Mouse (Mus musculus) forebrain, embryonic 13.5 days (tissue): ENCODE measurements at regions not wholly inside any gene's neighbourhood (a gene's known extent, or its start where the extent isn't known, plus 50 kb on each side); places are given as distances from the start of the nearest gene placed in this dataset.

Source experiments
- ATAC-seq: fragments of 200-750 bp; cut with Nextera tagmentation; 2 replicates; pipeline ENCODE4 v1.8.0; 2017
- H3K27ac ChIP-seq: fragments of 300-500 bp; sonication (generic); 2 replicates; pipeline ENCODE4 v1.5.1; 2015; ENCODE audit warnings: inconsistent platforms, mild to moderate bottlenecking, moderate library complexity
- H3K27me3 ChIP-seq: fragments of 300-500 bp; sonication (generic); 2 replicates; pipeline ENCODE4 v1.6.1; 2015; ENCODE audit warnings: mild to moderate bottlenecking, inconsistent platforms
- H3K36me3 ChIP-seq: fragments of 300-500 bp; sonication (generic); 2 replicates; pipeline ENCODE4 v1.6.1; 2015; ENCODE audit warnings: mild to moderate bottlenecking, inconsistent platforms; ENCODE audit not compliant: poor library complexity, severe bottlenecking
- H3K4me1 ChIP-seq: fragments of 300-500 bp; sonication (generic); 2 replicates; pipeline ENCODE4 v1.6.1; 2015; ENCODE audit warnings: inconsistent platforms
- H3K4me2 ChIP-seq: fragments of 300-500 bp; sonication (generic); 2 replicates; pipeline ENCODE4 v1.6.1; 2015; ENCODE audit warnings: inconsistent platforms, mild to moderate bottlenecking, moderate library complexity
- H3K4me3 ChIP-seq: fragments of 300-500 bp; sonication (generic); 2 replicates; pipeline ENCODE4 v1.5.1; 2015; ENCODE audit warnings: mild to moderate bottlenecking, inconsistent platforms
- H3K9ac ChIP-seq: fragments of 300-500 bp; sonication (generic); 2 replicates; pipeline ENCODE4 v1.6.1; 2015; ENCODE audit warnings: mild to moderate bottlenecking, inconsistent platforms
- H3K9me3 ChIP-seq: fragments of 300-500 bp; sonication (generic); replicated peaks from 2 replicates; pipeline ENCODE4 v1.6.1; 2016; ENCODE audit warnings: inconsistent platforms
- WGBS: fragments of 180-500 bp; shearing (Covaris S2); methylation state at CpG from one replicate; pipeline ENCODE4 v1.1.7; 2015; 5-methylcytosine and 5-hydroxymethylcytosine counted together

DNA sequence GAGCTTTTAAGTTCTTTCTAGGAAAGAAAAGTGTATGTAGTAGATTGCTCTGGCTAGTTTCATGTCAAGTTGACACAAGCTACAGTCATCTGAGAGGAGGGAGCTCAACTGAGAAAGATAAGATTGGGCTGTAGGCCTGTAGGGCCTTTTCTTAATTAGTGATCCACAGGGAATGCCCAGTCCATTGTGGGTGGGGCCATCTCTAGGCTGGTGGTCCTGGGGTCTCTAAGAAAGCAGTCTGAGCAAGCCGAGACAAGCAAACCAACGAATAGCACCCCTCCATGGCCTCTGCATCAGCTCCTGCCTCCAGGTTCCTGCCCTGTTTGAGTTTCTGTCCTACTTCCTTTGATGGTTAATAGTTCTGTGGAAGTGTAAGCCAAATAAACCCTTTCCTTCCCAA is 86.3 kb upstream of the Atp1a1 start:
- WGBS: 79% methylated on average over 2 of the region's 2 CpGs
- H3K4me1 ChIP-seq: no peaks in the 10 kb centered on the region

DNA sequence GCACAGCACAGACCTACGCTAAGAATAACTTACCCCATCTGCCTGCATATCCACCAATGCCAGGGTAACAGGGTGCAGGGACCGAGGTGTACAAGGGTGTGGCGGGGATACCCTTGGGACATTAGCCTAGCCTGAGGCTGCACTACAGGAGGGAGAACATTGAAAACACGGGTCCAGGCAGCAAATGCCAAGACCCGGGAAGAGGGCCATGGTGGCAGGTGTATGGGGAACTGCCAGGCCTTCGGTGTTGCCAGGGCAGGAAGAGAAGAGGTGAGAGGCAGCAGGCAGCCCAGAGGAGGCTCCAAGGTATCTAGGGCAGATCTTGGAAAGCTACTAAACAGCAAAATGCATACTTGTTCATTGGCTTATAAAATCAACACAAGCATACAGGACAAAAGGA is 85.7 kb upstream of the Atp1a1 start:
- 92% methylated on average over 6 of the region's 6 CpGs for WGBS
- H3K27me3 ChIP-seq: no peaks in the 10 kb centered on the region
- H3K27ac ChIP-seq: no peak overlapping the region
- no peaks in the 10 kb centered on the region for H3K36me3 ChIP-seq
- no peak overlapping the region for H3K4me3 ChIP-seq
- H3K4me1 ChIP-seq: no peaks in the 10 kb centered on the region
- no peaks in the 10 kb centered on the region for H3K9me3 ChIP-seq
- ATAC-seq: no peak
- H3K4me2 ChIP-seq: no peak overlapping the region
- no peak overlapping the region for H3K9ac ChIP-seq

More for the DNA sequence above, 86.3 kb upstream of the Atp1a1 start:
- Histone ChIP-seq H3K27me3 (no peaks in the 10 kb centered on the region), H3K27ac (no peak overlapping the region), H3K9me3 (no peaks in the 10 kb centered on the region), H3K36me3 (no peaks in the 10 kb centered on the region), H3K4me3 (no peak overlapping the region), H3K4me2 (no peak overlapping the region), H3K9ac (no peak overlapping the region)
- no peak for ATAC-seq

DNA sequence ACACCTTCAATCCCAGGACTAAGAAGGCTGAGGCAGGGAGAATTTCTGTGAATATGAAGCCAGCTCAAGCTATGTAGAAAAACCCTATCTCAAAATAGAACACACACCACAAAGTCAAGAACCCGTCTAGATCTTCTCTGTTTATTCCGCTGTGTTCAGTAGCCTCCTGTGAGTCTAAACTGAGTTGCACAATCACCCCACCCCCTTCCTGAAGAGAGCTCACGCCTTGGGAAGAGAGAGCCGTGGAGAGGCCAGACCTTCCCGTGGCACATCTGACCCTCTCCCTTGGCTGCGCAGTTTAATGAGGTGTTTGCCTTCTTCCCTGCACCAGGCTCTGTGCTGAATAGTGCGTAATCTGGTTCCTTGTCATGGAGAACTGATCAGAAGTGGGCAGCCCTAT is 80.7 kb upstream of the Atp1a1 start:
- H3K9ac ChIP-seq: no peak overlapping the region
- no peak for ATAC-seq
- H3K27me3 ChIP-seq: no peaks in the 10 kb centered on the region
- H3K4me2 ChIP-seq: no peak overlapping the region
- no peaks in the 10 kb centered on the region for H3K4me1 ChIP-seq
- H3K4me3 ChIP-seq: no peak overlapping the region
- no peaks in the 10 kb centered on the region for H3K36me3 ChIP-seq
- 76% methylated on average over 7 of the region's 7 CpGs for WGBS
- no peak overlapping the region for H3K27ac ChIP-seq
- H3K9me3 ChIP-seq: peaks cover 5% of the 10 kb centered on the region; the same call in 1 of the 2 replicates

DNA sequence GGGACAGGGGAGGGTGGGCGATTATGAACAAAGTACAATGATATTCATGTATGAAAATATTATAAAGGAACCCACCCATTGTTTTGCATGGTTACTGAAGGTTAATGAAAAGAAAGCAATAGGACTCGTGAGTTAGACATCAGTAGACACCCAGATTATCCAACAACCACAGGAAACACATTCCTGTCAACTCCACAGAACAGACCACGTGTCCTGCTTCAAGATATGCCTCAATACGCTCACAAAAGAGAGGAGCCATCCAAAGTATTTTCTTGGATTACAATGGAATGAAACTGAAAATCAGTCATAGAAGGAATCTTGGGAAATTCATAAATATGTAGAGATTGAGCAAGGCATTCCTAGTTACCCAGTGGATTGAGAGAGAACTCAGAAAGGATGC is 68.5 kb upstream of the Atp1a1 start:
- Histone ChIP-seq H3K36me3 (no peaks in the 10 kb centered on the region), H3K4me3 (no peak overlapping the region), H3K27ac (no peak overlapping the region), H3K4me2 (no peak overlapping the region), H3K9ac (no peak overlapping the region), H3K4me1 (no peaks in the 10 kb centered on the region; the same call in 1 of the 2 replicates), H3K27me3 (no peaks in the 10 kb centered on the region), H3K9me3 (no peaks in the 10 kb centered on the region)
- no peak for ATAC-seq
- 83% methylated on average over 4 of the region's 4 CpGs for WGBS

DNA sequence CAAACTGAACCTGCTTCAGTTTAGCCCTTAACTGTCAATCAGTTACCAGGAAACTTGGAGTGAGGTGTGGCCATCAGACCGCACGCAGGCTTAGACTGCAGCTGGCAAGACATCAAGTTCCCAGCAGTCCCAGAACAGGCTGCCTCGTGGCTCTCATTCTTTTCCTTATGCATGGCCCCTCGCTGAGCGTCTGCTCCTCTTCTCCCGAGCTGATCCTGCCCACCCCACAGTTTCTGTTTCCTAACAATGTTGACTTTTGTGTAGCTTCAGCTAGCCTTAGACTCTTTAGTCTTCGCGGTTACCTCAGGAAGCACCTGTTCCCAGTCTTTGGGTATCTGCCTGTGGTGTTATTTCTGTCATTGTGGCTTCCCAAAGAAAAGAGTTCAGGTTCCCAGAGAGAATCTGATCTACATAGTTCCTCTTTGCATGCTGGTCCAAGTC is 66.1 kb upstream of the Atp1a1 start:
- Histone ChIP-seq H3K4me2 (no peak overlapping the region), H3K27me3 (no peaks in the 10 kb centered on the region), H3K27ac (no peak overlapping the region), H3K4me1 (peaks cover 8% of the 10 kb centered on the region), H3K4me3 (no peak overlapping the region), H3K9ac (no peak overlapping the region), H3K36me3 (no peaks in the 10 kb centered on the region), H3K9me3 (no peaks in the 10 kb centered on the region)
- WGBS: 45% methylated on average over 8 of the region's 8 CpGs
- no peak for ATAC-seq

DNA sequence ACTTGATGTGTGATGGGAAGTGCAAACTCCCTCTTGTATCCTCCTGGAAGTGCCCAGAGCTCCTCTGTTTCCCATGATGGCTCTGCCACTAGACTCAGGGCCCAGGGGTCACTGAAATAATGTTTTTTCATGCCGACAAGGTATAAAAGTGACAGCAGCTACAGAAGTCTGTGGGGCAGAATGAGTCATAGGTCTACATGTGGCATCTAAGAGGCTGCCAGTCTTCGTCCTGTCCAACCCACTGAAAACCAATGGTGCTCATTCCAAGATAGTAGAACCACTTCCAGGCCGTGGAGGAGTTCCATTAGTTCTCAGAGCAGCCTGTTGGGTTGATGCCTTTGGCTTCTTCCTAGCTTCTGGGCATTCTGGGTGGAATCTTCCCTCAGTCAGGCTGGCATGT is 65.3 kb upstream of the Atp1a1 start:
- H3K9ac ChIP-seq: no peak overlapping the region
- ATAC-seq: no peak
- H3K27ac ChIP-seq: no peak overlapping the region
- no peaks in the 10 kb centered on the region for H3K36me3 ChIP-seq
- WGBS: 89% methylated on average over 3 of the region's 3 CpGs
- H3K27me3 ChIP-seq: no peaks in the 10 kb centered on the region
- no peak overlapping the region for H3K4me2 ChIP-seq
- H3K4me3 ChIP-seq: no peak overlapping the region
- peaks cover 8% of the 10 kb centered on the region for H3K4me1 ChIP-seq
- no peaks in the 10 kb centered on the region for H3K9me3 ChIP-seq

DNA sequence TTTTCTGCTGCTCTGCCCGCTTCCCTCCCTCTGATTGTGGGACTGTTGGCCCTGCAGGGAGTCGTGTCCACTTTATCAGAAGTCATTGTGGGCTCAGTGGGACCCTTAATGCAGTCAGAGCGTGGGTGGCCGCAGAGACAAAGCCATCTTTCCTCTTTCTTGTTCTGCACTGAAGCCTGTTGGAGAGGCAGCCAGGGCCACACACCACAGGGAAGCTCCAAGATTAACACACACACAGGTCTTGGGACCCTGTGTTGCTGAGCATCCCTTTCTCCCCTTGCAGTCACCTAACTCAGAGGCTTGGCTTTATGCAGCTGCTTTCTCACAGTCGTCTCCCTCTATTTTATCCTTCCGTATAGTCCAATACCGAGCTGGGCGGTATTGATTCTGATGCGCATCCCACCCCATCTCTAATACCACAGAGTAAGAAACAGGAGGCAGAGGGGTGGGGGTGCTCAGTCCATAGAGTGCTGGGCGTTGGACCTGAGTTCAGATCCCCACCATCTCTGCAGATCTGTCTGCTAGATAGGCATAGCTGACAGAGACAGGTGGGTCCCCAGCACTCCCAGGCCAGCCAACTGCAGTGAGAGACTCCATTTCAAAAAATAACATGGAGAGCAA is 63.4 kb upstream of the Atp1a1 start:
- Histone ChIP-seq H3K4me1 (peaks cover 8% of the 10 kb centered on the region), H3K36me3 (no peaks in the 10 kb centered on the region), H3K9me3 (no peaks in the 10 kb centered on the region), H3K27ac (no peak overlapping the region), H3K4me2 (no peak overlapping the region), H3K9ac (no peak overlapping the region), H3K4me3 (no peak overlapping the region), H3K27me3 (no peaks in the 10 kb centered on the region)
- WGBS: 48% methylated on average over 10 of the region's 10 CpGs
- no peak for ATAC-seq

DNA sequence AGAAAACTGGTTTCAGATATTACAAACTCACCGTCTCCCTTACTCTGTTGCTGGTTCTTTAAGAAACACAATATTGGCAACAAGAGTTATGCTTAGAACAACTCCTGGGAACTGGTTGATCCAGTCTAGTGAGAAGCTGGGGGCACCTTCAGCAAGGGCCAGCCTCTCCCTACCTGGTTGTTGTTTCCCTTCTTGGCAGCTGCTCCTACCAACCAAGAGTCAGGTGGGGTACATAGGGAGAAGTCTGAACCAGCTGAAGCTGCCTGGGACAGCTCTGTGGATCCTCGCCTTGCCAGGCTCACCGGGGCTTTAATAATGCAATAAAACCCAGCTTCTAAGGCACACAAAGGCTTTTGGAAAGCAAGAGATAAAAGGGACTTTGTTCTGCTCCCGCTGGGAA is 62.7 kb upstream of the Atp1a1 start:
- WGBS: 26% methylated on average over 4 of the region's 4 CpGs

DNA sequence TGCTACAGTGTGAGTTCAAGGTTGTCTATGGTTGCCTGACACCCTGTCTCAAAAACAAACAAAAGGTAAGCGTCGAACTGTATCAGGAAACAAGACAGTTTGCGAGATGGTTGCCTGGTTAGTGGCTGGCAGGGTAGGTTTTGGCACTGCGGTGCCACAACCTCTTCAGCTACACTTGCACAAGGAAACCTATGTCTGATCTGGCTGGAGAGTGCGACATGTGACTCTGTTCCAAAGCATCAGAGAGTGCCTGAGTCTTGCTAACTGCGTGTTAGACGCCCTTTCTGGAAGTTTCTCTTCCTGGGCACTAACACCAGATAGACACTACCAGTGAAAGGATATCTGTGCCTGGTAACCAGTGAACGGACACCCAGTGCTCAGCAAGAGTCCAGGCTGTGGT is 62.1 kb upstream of the Atp1a1 start:
- WGBS: 90% methylated on average over 8 of the region's 8 CpGs
- peaks cover 10% of the 10 kb centered on the region for H3K4me1 ChIP-seq
- H3K4me3 ChIP-seq: no peak overlapping the region
- no peaks in the 10 kb centered on the region for H3K27me3 ChIP-seq
- H3K9ac ChIP-seq: no peak overlapping the region
- ATAC-seq: no peak
- no peak overlapping the region for H3K27ac ChIP-seq
- no peak overlapping the region for H3K4me2 ChIP-seq
- H3K9me3 ChIP-seq: no peaks in the 10 kb centered on the region
- no peaks in the 10 kb centered on the region for H3K36me3 ChIP-seq

More for the DNA sequence above, 62.7 kb upstream of the Atp1a1 start:
- Histone ChIP-seq H3K4me3 (no peak overlapping the region), H3K27ac (no peak overlapping the region), H3K4me2 (no peak overlapping the region), H3K9me3 (no peaks in the 10 kb centered on the region), H3K27me3 (no peaks in the 10 kb centered on the region), H3K9ac (no peak overlapping the region), H3K4me1 (peaks cover 8% of the 10 kb centered on the region), H3K36me3 (no peaks in the 10 kb centered on the region)
- no peak for ATAC-seq

DNA sequence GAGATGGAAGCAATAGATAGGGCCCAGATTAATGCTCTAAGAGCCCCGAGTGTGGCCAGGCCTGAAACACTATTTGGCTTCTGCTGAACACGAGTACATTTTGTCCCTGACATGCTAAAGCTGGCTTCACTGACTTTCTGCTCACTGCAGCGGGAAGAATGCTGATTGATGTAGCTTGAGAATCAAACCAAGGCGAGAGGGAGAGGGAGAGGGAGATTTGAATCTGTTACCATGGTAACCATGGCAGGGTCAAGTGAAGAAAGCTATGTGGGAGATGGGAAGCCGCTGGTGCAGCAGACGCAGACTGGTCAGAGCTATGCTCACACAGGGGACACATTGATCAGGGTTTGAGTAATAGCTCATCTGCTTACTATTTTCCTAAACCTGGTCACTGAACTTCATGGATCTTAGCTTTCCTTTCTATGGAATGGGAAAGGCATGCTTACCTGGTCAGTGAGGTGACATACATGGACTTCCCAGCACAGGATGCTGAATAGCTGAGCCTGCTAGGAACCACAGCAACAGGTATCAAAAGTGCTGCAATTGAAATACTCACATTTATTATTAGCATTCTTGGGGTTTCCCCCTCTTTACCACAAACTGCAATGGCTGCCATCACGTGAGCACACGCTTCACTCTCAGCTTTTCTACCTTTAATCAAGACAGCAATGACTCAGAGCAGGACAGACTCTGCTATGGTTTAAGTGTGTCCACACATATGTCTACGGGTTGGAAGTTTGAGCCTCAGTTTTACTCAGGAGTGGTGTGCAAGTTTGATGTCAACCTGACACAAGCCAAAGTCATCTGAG is 56.9 kb upstream of the Atp1a1 start:
- peak; percentile 81 for ATAC-seq
- no peak overlapping the region for H3K4me3 ChIP-seq
- 37% methylated on average over 9 of the region's 9 CpGs for WGBS
- no peaks in the 10 kb centered on the region for H3K9me3 ChIP-seq
- H3K4me2 ChIP-seq: no peak overlapping the region
- H3K27ac ChIP-seq: peak overlapping the region; percentile 55
- H3K9ac ChIP-seq: no peak overlapping the region
- H3K4me1 ChIP-seq: peaks cover 19% of the 10 kb centered on the region
- H3K36me3 ChIP-seq: no peaks in the 10 kb centered on the region
- no peaks in the 10 kb centered on the region for H3K27me3 ChIP-seq

DNA sequence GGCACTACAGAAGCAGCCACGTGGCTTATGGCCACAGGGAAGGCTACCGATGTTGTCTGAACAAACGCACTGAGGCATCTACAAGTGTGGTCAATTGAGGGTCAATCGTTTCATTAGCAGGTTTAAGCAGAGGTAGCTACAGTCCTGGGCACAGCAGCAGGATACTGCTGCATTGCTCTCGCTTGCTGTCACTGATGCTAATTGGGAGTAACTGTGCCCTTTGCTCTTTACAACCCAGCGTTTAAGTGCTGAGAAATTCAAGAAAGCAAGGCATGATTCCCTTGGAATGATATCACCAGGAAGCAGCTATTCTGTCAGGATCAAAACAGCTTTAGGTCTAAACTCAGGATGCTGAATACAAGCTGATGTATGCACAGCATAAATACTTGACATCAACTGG is 56.2 kb upstream of the Atp1a1 start:
- H3K4me2 ChIP-seq: no peak overlapping the region
- 32% methylated on average over 6 of the region's 6 CpGs for WGBS
- no peaks in the 10 kb centered on the region for H3K9me3 ChIP-seq
- H3K27me3 ChIP-seq: no peaks in the 10 kb centered on the region
- no peak overlapping the region for H3K4me3 ChIP-seq
- no peak overlapping the region for H3K9ac ChIP-seq
- no peaks in the 10 kb centered on the region for H3K36me3 ChIP-seq
- peaks cover 19% of the 10 kb centered on the region for H3K4me1 ChIP-seq
- peak overlapping the region; percentile 55 for H3K27ac ChIP-seq
- peak; percentile 50; the same call in 1 of the 2 replicates for ATAC-seq

DNA sequence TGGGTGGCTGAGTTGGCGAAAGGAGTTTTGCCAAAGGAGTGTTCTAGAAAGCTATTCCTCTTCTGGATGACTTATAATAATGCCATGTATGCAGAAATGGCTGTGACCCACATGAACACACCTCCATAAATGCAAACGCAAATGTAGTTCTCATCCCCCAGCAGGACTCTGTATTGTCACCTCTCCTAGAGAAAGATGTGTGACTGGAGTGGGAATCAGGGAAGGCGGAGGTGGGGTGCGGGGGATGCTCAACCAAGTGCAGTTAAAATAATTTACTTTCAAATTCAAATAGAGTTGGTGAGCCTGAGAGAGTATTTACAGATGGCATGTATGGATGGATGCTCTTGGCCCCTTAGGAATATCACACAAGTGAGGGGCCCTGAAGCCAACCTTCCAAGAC is 55.7 kb upstream of the Atp1a1 start:
- Histone ChIP-seq H3K4me2 (no peak overlapping the region), H3K27ac (peak overlapping the region; percentile 55), H3K36me3 (no peaks in the 10 kb centered on the region), H3K9ac (no peak overlapping the region), H3K27me3 (no peaks in the 10 kb centered on the region), H3K4me1 (peaks cover 19% of the 10 kb centered on the region), H3K4me3 (no peak overlapping the region), H3K9me3 (no peaks in the 10 kb centered on the region)
- no peak for ATAC-seq
- 83% methylated on average over 4 of the region's 4 CpGs for WGBS

DNA sequence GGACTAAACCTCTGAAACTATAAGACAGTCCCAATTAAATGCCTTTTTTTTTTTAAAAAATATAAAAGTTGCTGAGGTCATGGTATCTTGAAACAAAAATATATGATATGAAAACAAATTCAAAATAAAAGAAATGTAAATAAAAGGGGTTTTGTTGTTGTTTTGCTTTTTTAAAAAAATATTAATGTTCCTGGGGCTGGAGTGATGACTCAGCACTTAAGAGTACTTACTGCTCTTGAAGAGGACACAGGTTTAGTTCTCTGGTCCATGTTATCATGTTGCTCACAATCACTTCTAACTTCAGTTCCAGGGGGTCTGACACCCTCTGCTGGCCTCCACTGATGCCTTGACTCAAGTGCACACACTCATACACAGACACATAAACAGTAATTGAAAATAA is 53.5 kb upstream of the Atp1a1 start:
- Histone ChIP-seq H3K4me3 (no peak overlapping the region), H3K9ac (no peak overlapping the region), H3K27me3 (no peaks in the 10 kb centered on the region), H3K4me1 (peaks cover 19% of the 10 kb centered on the region), H3K9me3 (no peaks in the 10 kb centered on the region), H3K4me2 (no peak overlapping the region), H3K27ac (no peak overlapping the region), H3K36me3 (no peaks in the 10 kb centered on the region)
- ATAC-seq: no peak
